Mouse (Mus musculus): Measurements from ENCODE around the gene Evx2. TPM values are rescaled to one million over a fixed set of nuclear protein-coding genes. Genes with fewer than 3 reads are reported as not detected.

Evx2 gene
- polyA plus RNA-seq, 1 experiment, result not detected

- Histone ChIP-seq H3K4me3 (replicated peaks) (no peak overlapping the region), H3K36me3 (replicated peaks; ENCODE audit: low read length) (no peaks in the 10 kb centered on the region), H3K4me1 (peaks cover 13% of the 10 kb centered on the region), H3K9me3 (0 out of 2 replicates have a peak, but pooled peaks cover 1% of the 10 kb centered on the region), H3K27me3 (replicated peaks) (peaks cover under 1% of the 10 kb centered on the region)
- TF ChIP-seq FLI1 (IDR thresholded peaks at IDR 0.05; ENCODE audit: low read length), result no peak
- no peak for TF ChIP-seq GATA1 (IDR thresholded peaks at IDR 0.05; ENCODE audit: borderline replicate concordance, low read length)
Measured at GRCm38 (mm10) chr2:74604011-74604410, 55.3 kb downstream of the Evx2 start.

Other genes starting within 250 kb of the Evx2 start
- gene Lnpk, start 80.1 kb downstream of the Evx2 start, polyA plus RNA-seq (2012; ENCODE audit: insufficient read depth, low replicate concordance), result 11.1 and 19.3 TPM in 2 replicates
- not detected in 2 replicates for gene Hoxd13, start 8.8 kb upstream of the Evx2 start, polyA plus RNA-seq (2012; ENCODE audit: insufficient read depth, low replicate concordance)
- not detected in 2 replicates for gene Hoxd12, start 15.5 kb upstream of the Evx2 start, polyA plus RNA-seq (2012; ENCODE audit: insufficient read depth, low replicate concordance)
- not detected in 2 replicates for gene Hoxd11, start 20.0 kb upstream of the Evx2 start, polyA plus RNA-seq (2012; ENCODE audit: insufficient read depth, low replicate concordance)
- not detected in 2 replicates for gene Hoxd10, start 32.4 kb upstream of the Evx2 start, polyA plus RNA-seq (2012; ENCODE audit: insufficient read depth, low replicate concordance)
- gene Hoxd9, start 38.2 kb upstream of the Evx2 start, polyA plus RNA-seq (2012; ENCODE audit: insufficient read depth, low replicate concordance), result not detected in 2 replicates
- not detected in 2 replicates for gene Hoxd8, start 45.1 kb upstream of the Evx2 start, polyA plus RNA-seq (2012; ENCODE audit: insufficient read depth, low replicate concordance)
- gene Hoxd3, start 52.4 kb upstream of the Evx2 start, polyA plus RNA-seq (2012; ENCODE audit: insufficient read depth, low replicate concordance), result not detected in 2 replicates
- not detected in 2 replicates for gene Hoxd4, start 52.4 kb upstream of the Evx2 start, polyA plus RNA-seq (2012; ENCODE audit: insufficient read depth, low replicate concordance)
- gene Gm28230, start 67.2 kb upstream of the Evx2 start, polyA plus RNA-seq (2012; ENCODE audit: insufficient read depth, low replicate concordance), result not detected in 2 replicates
- gene Hoxd1, start 103.4 kb upstream of the Evx2 start, polyA plus RNA-seq (2012; ENCODE audit: insufficient read depth, low replicate concordance), result not detected in 2 replicates
- gene Mtx2, start 166.2 kb upstream of the Evx2 start, polyA plus RNA-seq (2012; ENCODE audit: insufficient read depth, low replicate concordance), result 22.0 and 36.3 TPM in 2 replicates